Mouse (Mus musculus): ENCODE measurements around the gene Rdh1. TPM values are rescaled to one million over a fixed set of nuclear protein-coding genes. Genes with fewer than 3 reads are reported as not detected.

Gene Rdh1
- total RNA-seq, 4 experiments from 2014 or later, result 0.13 to 0.30 (median 0.16) TPM

Other genes with a start within 250 kb of the Rdh1 start
- 1 to 10 TPM; 3.8 to 5.2 (median 4.6) TPM for gene Ndufa4l2, start 244.8 kb upstream of the Rdh1 start, total RNA-seq (2022)
- 10 to 100 TPM; 24.4 to 33.6 (median 25.7) TPM for gene Shmt2, start 237.3 kb upstream of the Rdh1 start, total RNA-seq (2022)
- 1 to 10 TPM; 6.6 to 9.7 (median 8.4) TPM for gene Nxph4, start 225.2 kb upstream of the Rdh1 start, total RNA-seq (2022)
- gene Lrp1, start 138.6 kb upstream of the Rdh1 start, total RNA-seq (2022), result 100 to 1,000 TPM; 295 to 337 (median 306) TPM
- 10 to 100 TPM; 13.5 to 17.1 (median 15.0) TPM for gene Stat6, start 116.7 kb upstream of the Rdh1 start, total RNA-seq (2022)
- gene Nemp1, start 92.8 kb upstream of the Rdh1 start, total RNA-seq (2022), result 1 to 10 TPM; 4.7 to 6.1 (median 5.1) TPM
- 10 to 100 TPM; 36.5 to 55.0 (median 45.5) TPM for gene Nab2, start 91.2 kb upstream of the Rdh1 start, total RNA-seq (2022)
- gene Myo1a, start 54.6 kb upstream of the Rdh1 start, total RNA-seq (2022), result 1 to 10 TPM in 2 of 4 experiments, under 1 TPM in 2; 0.59 to 1.2 (median 0.94) TPM
- 10 to 100 TPM; 13.0 to 20.5 (median 16.5) TPM for gene Tac2, start 35.2 kb upstream of the Rdh1 start, total RNA-seq (2022)
- 10 to 100 TPM in 2 of 4 experiments, 1 to 10 TPM in 2; 9.9 to 11.4 (median 10.1) TPM for gene Zbtb39, start 20.2 kb upstream of the Rdh1 start, total RNA-seq (2022)
- gene Gpr182, start 8.0 kb upstream of the Rdh1 start, total RNA-seq (2022), result 1 to 10 TPM; 2.0 to 3.1 (median 2.6) TPM
- gene Rdh16f1, start 66 bp downstream of the Rdh1 start, total RNA-seq (2022), result 1 to 10 TPM in 1 of 4 experiments, under 1 TPM in 2, not detected in 1; 0.72 to 1.9 (median 0.96) TPM
- 1 to 10 TPM in 1 of 4 experiments, not detected in 3; 1.7 TPM for gene Rdh9, start 16.7 kb downstream of the Rdh1 start, total RNA-seq (2022)
- gene Rdh16, start 41.4 kb downstream of the Rdh1 start, total RNA-seq (2022), result under 1 TPM; 0.11 to 0.49 (median 0.34) TPM
- gene Rdh19, start 90.2 kb downstream of the Rdh1 start, total RNA-seq (2022), result not detected
- gene Rdh16f2, start 106.8 kb downstream of the Rdh1 start, total RNA-seq (2022), result not detected
- gene Rdh7, start 129.1 kb downstream of the Rdh1 start, total RNA-seq (2022), result not detected
- not detected for gene Sdr9c7, start 138.8 kb downstream of the Rdh1 start, total RNA-seq (2022)
- not detected for gene Hsd17b6, start 247.9 kb downstream of the Rdh1 start, total RNA-seq (2022)

All from left cerebral cortex, adult 8-10 months (tissue).